ENCODE assay signal across 14 mouse cellular contexts in the genomic region with DNA sequence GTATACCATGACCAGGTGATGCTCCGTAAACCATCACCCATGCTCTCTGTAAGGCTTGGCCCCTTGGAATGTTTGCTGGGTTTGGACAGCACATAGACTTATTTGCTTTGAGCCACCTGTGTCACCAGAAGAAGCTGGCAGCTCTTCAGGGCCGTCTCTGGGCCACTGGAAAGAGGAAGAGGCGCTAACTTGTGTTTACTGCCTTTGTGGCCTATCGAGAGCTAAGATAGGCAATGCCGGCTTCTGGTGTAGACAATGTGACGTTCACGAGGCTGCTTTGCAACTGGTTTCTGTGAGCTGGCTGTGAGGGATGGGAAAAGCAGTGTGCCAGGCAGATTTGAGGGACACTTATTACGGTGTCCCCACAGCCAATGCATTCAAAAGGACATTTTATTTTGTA.
A peak's percentile ranks its signal among the peaks of the same experiment; 100 is the strongest.
DNase-seq lines count a peak whose midpoint lies in the region; ATAC-seq lines count a peak whose summit lies in the region.
"Had no signal": no experiment of that assay in that cellular context is flagged by ENCODE, and none has a peak within 500 bp of the region (broad histone marks: within the 10 kb centered on the region; RNA-seq: fewer than 3 reads in every experiment).

No protein-coding gene starts in this region.

- H3K27me3 ChIP-seq in heart, embryonic 11.5 days (ENCODE audit: control insufficient read depth, insufficient read depth, low read length) = no peaks in the 10 kb centered on the region
- H3K27me3 ChIP-seq in hindbrain, embryonic 10.5 days (ENCODE audit: insufficient read depth, poor library complexity, severe bottlenecking) = no peaks in the 10 kb centered on the region
- H3K27me3 ChIP-seq: liver, embryonic 13.5 days had no signal

- H3K4me2 ChIP-seq in heart, embryonic 11.5 days = no peak overlapping the region
- H3K4me2 ChIP-seq: liver, embryonic 13.5 days had no signal

- no peak overlapping the region for H3K4me3 ChIP-seq in heart, embryonic 11.5 days (ENCODE audit: low read depth, low read length)
- no peak overlapping the region for H3K4me3 ChIP-seq in hindbrain, embryonic 10.5 days
- H3K4me3 ChIP-seq: liver, embryonic 13.5 days had no signal

- 51% methylated on average over 8 of the region's 8 CpGs for WGBS in heart, embryonic 11.5 days (ENCODE audit: insufficient replicate concordance)
- WGBS in hindbrain, embryonic 10.5 days = 80% methylated on average over 8 of the region's 8 CpGs

- H3K9ac ChIP-seq in heart, embryonic 11.5 days (ENCODE audit: low read depth, low read length) = no peak overlapping the region
- H3K9ac ChIP-seq: liver, embryonic 13.5 days had no signal

- ATAC-seq in heart, embryonic 11.5 days (replicated peaks; ENCODE audit: insufficient number of reproducible peaks, low FRiP score, low TSS enrichment) = no peak; the same call in 1 of the 2 replicates
- peak; percentile 72 for ATAC-seq in megakaryocyte progenitor cell, adult 5-6 weeks (replicated peaks; ENCODE audit: poor library complexity)

- no peaks in the 10 kb centered on the region for H3K36me3 ChIP-seq in heart, embryonic 11.5 days (ENCODE audit: control insufficient read depth, insufficient read depth, low read length)
- no peaks in the 10 kb centered on the region for H3K36me3 ChIP-seq in hindbrain, embryonic 10.5 days
- H3K36me3 ChIP-seq: liver, embryonic 13.5 days had no signal

- no peak overlapping the region for H3K27ac ChIP-seq in heart, embryonic 11.5 days (ENCODE audit: low read depth, low read length)
- no peak overlapping the region for H3K27ac ChIP-seq in hindbrain, embryonic 10.5 days
- H3K27ac ChIP-seq: kidney, postnatal 0 days; liver, embryonic 13.5 days; stomach, postnatal 0 days had no signal

- H3K4me1 ChIP-seq in heart, embryonic 11.5 days (ENCODE audit: control insufficient read depth, insufficient read depth, low read length) = peaks cover 11% of the 10 kb centered on the region; the same call in 1 of the 2 replicates
- H3K4me1 ChIP-seq in hindbrain, embryonic 10.5 days (replicated peaks) = no peaks in the 10 kb centered on the region

- peak; percentile 94 for DNase-seq in heart, adult 11 months
- DNase-seq in lung, postnatal 25 days (ENCODE audit: low spot score) = peak; percentile 44
- DNase-seq in lung, postnatal 10 days = no peak
- DNase-seq in T-cell, adult 2 months (ENCODE audit: low spot score) = peak; percentile 15
- DNase-seq in neural tube, embryonic 10.5 days (ENCODE audit: extremely low spot score, low spot score) = no peak
- DNase-seq in hindbrain, embryonic 10.5 days (ENCODE audit: low spot score) = no peak
- DNase-seq: adrenal gland, adult 2 months; left cerebral cortex, postnatal 4 days; liver, embryonic 13.5 days; right cerebral cortex, postnatal 4 days had no signal

- H3K9me3 ChIP-seq in heart, embryonic 11.5 days (replicated peaks; ENCODE audit: control insufficient read depth, low read length) = no peaks in the 10 kb centered on the region
- H3K9me3 ChIP-seq in hindbrain, embryonic 10.5 days = no peaks in the 10 kb centered on the region
- H3K9me3 ChIP-seq: liver, embryonic 13.5 days had no signal

Comparison
In these comparisons a context has a peak if more than half of its experiments do, and no peak if none do; other contexts are left out.
1. DNase-seq: peak in heart, adult 11 months (single experiment), lung, postnatal 25 days (single experiment) and T-cell, adult 2 months (single experiment); none in lung, postnatal 10 days (single experiment), neural tube, embryonic 10.5 days (single experiment) and hindbrain, embryonic 10.5 days (single experiment).